Mouse (Mus musculus) heart, postnatal 14 days (tissue): ENCODE results near the gene Spata31. TPM values are rescaled to one million over a fixed set of nuclear protein-coding genes. Genes with fewer than 3 reads are reported as not detected.

Experiments used
- DNase-seq, 2 experiments: peaks; one replicate each; pipeline ENCODE4 v3.0.0; 2021 to 2022
- intact Hi-C: fragments of 180-260 bp; cut with DNase I; formaldehyde crosslinking; loops from one replicate; pipeline ENCODE4 v1.15.1; 2025
- long read RNA-seq, 2 experiments: library from polyadenylated mRNA; stranded (forward); transcript quantifications; one replicate each; pipeline ENCODE4 v2.0.0; 2021
- total RNA-seq, 2 experiments: library from RNA; stranded (reverse); gene quantifications; 2 replicates each; pipeline ENCODE4 v1.2.3; 2021

Gene Spata31
- not detected for total RNA-seq
- long read RNA-seq, experiment 1, result 0 reads
- long read RNA-seq, experiment 2, result 0 reads

DNA sequence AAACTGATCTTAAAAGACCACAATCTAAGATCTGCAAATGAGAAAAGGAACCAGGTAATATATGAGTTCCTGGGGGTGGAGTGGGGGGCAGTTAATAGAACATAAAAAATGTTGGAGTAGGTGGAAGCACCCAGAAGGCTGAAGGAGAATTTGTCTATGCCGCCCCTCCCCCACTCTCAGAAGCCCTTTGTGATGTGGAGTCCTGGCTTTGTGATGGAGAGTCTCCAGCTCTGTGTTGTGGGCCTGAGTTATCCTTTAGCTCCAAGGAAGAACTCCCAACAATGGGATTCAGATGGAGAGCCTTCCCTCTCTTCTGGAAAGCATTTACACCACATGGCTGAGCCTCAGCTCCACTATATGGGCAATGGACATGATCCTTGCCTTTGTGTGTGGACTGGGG lies at the start of gene Spata31:
Spata31 (plus strand) TSS at position 216 of the 400 bp plus-strand sequence.
- no peak for DNase-seq
- intact Hi-C loops, result no loop called here

DNA sequence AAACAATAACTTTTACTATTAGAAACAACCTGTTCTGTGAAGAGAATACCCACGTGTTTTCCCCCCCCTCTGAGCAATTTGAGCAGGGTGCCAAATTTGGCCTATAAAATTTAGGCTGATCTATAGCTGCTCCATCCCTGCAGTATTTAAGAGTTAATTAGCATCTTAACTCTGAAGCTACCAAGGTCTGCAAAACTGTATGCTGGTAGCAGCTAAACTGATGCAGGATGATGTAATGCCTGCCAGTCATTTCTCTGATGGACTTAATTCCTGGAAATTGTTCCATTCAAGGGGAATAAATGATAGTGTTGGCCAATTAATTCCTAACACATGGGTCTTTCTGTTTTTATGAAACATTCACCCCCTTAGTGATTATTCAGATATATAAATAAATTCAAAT lies 14.1 kb upstream of the Spata31 start:
- intact Hi-C loops, result no loop called here

DNA sequence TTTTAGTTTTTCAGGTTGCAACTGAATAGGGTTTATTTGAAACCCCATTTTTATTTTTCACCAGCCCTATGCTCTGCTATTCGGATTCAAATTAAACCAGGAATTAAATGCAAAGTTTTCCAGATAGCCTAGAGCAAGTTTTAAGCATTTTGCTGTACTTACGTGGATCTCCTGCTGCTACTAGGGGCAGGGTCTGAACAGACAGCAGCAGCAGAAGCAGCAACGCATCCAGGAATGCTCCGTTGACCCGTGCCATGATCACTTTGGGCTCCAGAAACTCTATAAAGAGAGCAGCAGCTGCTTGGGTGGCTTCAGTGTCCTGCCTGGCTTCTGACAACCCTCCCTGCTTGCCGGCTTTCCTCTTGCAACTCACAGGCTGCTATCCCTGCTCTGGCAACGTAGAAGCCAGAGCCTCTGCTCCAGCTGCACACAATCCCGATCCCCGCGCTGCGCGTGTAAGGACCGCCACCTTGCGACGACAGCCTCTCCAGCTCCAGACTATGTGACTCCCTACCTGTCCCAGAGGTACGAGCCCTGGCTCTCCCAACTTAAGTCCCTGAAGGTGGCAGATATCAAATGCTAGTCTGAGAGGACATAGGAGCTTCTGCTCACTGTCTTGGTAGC lies 13.5 kb upstream of the Spata31 start, which contains the start of gene Cntnap3:
Cntnap3 (minus strand) TSS at position 371 of the 624 bp plus-strand sequence.
- intact Hi-C loops, result no loop called here
- no peak for DNase-seq

More for the DNA sequence above, 14.1 kb upstream of the Spata31 start:
- DNase-seq, result no peak

Other genes starting within 250 kb of the Spata31 start
- not detected for gene Cntnap3, start 13.5 kb upstream of the Spata31 start, total RNA-seq
- not detected for gene Spata31d1c, start 115.7 kb downstream of the Spata31 start, total RNA-seq
- gene Prss47, start 135.4 kb downstream of the Spata31 start, total RNA-seq, result not detected
- gene Mfsd14b, start 195.6 kb downstream of the Spata31 start, total RNA-seq, result 10 to 100 TPM; 22.5 to 24.7 TPM
- gene Olfr465-ps1, start 220.7 kb downstream of the Spata31 start, total RNA-seq, result not detected
- gene Olfr466, start 232.8 kb downstream of the Spata31 start, total RNA-seq, result not detected